Mouse (Mus musculus): ENCODE measurements around the gene Klhl3.

DNA sequence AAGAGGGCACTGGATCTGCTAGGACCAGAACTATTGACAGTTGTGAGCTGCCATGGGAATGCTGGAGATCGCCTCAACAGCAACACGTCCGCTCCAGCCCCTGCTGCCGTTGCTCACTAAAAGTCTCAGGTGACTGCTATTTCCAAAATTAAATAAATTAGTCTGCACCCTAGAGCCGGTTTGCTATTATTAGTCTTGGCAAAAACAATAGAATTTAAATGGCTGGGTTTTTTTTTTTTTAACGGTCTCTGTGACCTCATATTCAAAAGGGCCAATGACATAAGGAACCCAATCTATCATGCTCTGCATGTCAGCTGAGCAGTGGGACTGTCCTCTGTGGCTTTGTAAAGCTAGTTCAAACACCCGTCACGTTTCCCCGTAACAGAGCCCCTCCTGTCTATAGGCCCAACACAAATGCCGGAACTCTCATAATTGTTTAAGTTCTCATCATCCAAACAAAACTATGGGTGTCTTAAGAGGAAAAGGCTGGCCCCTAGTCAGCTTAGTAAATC, 9.4 kb upstream of the Klhl3 start:
- TF ChIP-seq POLR2A (IDR thresholded peaks at IDR 0.05; ENCODE audit: low read depth, low read length) (no peak), CTCF (IDR thresholded peaks at IDR 0.05; ENCODE audit: extremely low read depth, insufficient read length, insufficient replicate concordance, low read depth, low read length) (no peak)

All from small intestine, adult 2 months (tissue).